Mouse (Mus musculus): ENCODE measurements around the gene Irx5.

DNA sequence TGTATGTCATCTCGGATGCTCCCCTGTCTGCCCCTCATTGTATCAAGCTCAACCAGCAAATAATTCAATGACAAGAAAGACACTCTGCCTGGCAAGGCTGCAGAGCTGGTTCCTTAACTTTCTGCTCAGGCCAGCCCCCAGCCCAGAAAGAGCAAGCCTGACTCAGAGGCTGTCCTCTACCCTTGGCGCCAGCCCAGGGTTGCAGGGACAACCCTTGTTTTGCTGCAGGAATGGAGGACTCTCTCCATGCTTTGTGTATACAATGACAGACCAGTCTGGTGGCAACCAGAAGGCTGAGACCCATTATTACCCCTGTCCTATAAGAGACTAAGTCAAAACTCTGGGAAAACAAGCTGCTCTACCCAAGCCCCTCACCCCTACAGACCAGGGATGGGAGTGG is 46.8 kb downstream of the Irx5 start:
- TF ChIP-seq CTCF (IDR thresholded peaks at IDR 0.05; ENCODE audit: borderline replicate concordance, insufficient read depth, low read length), result no peak
- no peak for TF ChIP-seq POLR2A (IDR thresholded peaks at IDR 0.05; ENCODE audit: low read depth, low read length)
